Mouse (Mus musculus): Measurements from ENCODE around the gene 2700049A03Rik.

DNA sequence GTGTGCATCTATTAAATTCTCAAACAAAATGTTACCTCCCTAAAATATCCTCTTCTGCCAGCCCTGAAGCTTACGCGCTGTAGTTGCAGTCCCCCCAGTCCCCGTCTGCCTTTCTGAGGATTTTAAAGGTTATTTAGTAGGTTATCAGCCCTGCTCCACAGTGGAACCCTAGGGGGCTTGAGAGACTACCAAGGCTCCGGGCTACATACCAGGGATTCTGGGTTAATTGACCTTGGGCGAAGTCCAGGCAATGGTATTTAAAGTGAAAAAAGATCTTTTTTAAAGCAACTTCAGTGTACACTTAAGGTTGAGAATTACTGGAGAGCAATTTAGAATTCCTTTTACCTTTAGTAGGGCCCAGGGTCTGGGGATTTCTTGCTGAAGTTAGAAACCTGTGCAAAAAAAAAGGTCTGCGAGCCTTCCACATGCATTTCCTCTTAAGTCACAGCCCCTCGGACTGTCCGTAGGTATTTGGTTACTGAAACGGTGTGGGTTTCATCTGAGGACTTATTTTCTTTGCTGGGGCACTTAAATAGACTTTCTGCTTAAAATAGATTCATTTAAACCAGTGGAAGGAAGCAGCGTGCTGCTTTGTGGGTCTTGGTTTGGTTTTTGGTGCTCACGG is 108.2 kb downstream of the 2700049A03Rik start:
- TF ChIP-seq CTCF (conservative IDR thresholded peaks at IDR 0.05; ENCODE audit: insufficient read depth, insufficient read length, low read depth, low read length) (no peak), POLR2A (IDR thresholded peaks at IDR 0.05; ENCODE audit: low read depth, low read length) (no peak)

All from kidney, adult 2 months (tissue).